Mouse (Mus musculus): ENCODE measurements around the gene H2-Q6. TPM values are rescaled to one million over a fixed set of nuclear protein-coding genes. Genes with fewer than 3 reads are reported as not detected.
"Not testable (repeated sequence)": the region's sequence is repeated elsewhere in the genome, so short reads cannot be mapped to it uniquely, and the experiment has no call there.

H2-Q6 gene
- total and polyA plus RNA-seq, 2 experiments from 2014 or later: 0.85 to 1.2 TPM

- peak; percentile 28 for ATAC-seq
- H3K27me3 ChIP-seq (ENCODE audit: insufficient read depth, low read length); H3K9me3 ChIP-seq (ENCODE audit: low read length); DNase-seq (ENCODE audit: low spot score); H3K36me3 ChIP-seq (ENCODE audit: insufficient read depth, low read length); H3K4me1 ChIP-seq (ENCODE audit: insufficient read depth, low read length); H3K9ac ChIP-seq (replicated peaks; ENCODE audit: low read length); H3K27ac ChIP-seq: not testable (repeated sequence)
- Histone ChIP-seq H3K4me3 (ENCODE audit: low read length) (peak overlapping the region; percentile 36), H3K4me2 (ENCODE audit: low read depth, low read length) (peak overlapping the region; percentile 55; the same call in 1 of the 2 replicates)
- peak; percentile 4; the same call in 1 of the 2 replicates for TF ChIP-seq CTCF (IDR thresholded peaks at IDR 0.05; ENCODE audit: low read depth)
- WGBS: 15% methylated on average over 28 of the region's 28 CpGs
Observed at GRCm38 (mm10) chr17:35425474-35425873, 824 bp downstream of the H2-Q6 start.

GRCm38 (mm10) chr17:35428883-35429282, 4.2 kb downstream of the H2-Q6 start:
- not testable (repeated sequence) for H3K9ac ChIP-seq (replicated peaks; ENCODE audit: low read length); H3K27me3 ChIP-seq (ENCODE audit: insufficient read depth, low read length); H3K9me3 ChIP-seq (ENCODE audit: low read length); H3K4me2 ChIP-seq (ENCODE audit: low read depth, low read length); H3K4me1 ChIP-seq (ENCODE audit: insufficient read depth, low read length); ATAC-seq; H3K4me3 ChIP-seq (ENCODE audit: low read length); H3K27ac ChIP-seq; DNase-seq (ENCODE audit: low spot score); H3K36me3 ChIP-seq (ENCODE audit: insufficient read depth, low read length)
- 89% methylated on average over 6 of the region's 6 CpGs for WGBS

- not testable (repeated sequence) for H3K9ac ChIP-seq (replicated peaks; ENCODE audit: low read length); H3K27ac ChIP-seq; H3K9me3 ChIP-seq (ENCODE audit: low read length); H3K4me1 ChIP-seq (ENCODE audit: insufficient read depth, low read length); ATAC-seq; DNase-seq (ENCODE audit: low spot score); H3K27me3 ChIP-seq (ENCODE audit: insufficient read depth, low read length); H3K36me3 ChIP-seq (ENCODE audit: insufficient read depth, low read length); H3K4me3 ChIP-seq (ENCODE audit: low read length); H3K4me2 ChIP-seq (ENCODE audit: low read depth, low read length)
- 89% methylated on average over 6 of the region's 6 CpGs for WGBS
Observed at GRCm38 (mm10) chr17:35430671-35431070, 6.0 kb downstream of the H2-Q6 start.

GRCm38 (mm10) chr17:35432167-35432566, 7.5 kb downstream of the H2-Q6 start:
- not testable (repeated sequence) for H3K4me2 ChIP-seq (ENCODE audit: low read depth, low read length); H3K9me3 ChIP-seq (ENCODE audit: low read length); H3K4me1 ChIP-seq (ENCODE audit: insufficient read depth, low read length); ATAC-seq; H3K27ac ChIP-seq; DNase-seq (ENCODE audit: low spot score); H3K4me3 ChIP-seq (ENCODE audit: low read length); H3K27me3 ChIP-seq (ENCODE audit: insufficient read depth, low read length); H3K9ac ChIP-seq (replicated peaks; ENCODE audit: low read length); H3K36me3 ChIP-seq (ENCODE audit: insufficient read depth, low read length)
- WGBS: 87% methylated on average over 2 of the region's 3 CpGs

GRCm38 (mm10) chr17:35434836-35435235, 10.2 kb downstream of the H2-Q6 start:
- WGBS: 11% methylated on average over 8 of the region's 8 CpGs
- H3K4me2 ChIP-seq (ENCODE audit: low read depth, low read length); H3K4me3 ChIP-seq (ENCODE audit: low read length); ATAC-seq; H3K36me3 ChIP-seq (ENCODE audit: insufficient read depth, low read length); H3K27me3 ChIP-seq (ENCODE audit: insufficient read depth, low read length); H3K9me3 ChIP-seq (ENCODE audit: low read length); H3K4me1 ChIP-seq (ENCODE audit: insufficient read depth, low read length); H3K9ac ChIP-seq (replicated peaks; ENCODE audit: low read length); H3K27ac ChIP-seq: not testable (repeated sequence)
- peak; percentile 82 for TF ChIP-seq CTCF (IDR thresholded peaks at IDR 0.05; ENCODE audit: low read depth)
- DNase-seq (ENCODE audit: low spot score): peak; percentile 50

- not testable (repeated sequence) for H3K9ac ChIP-seq (replicated peaks; ENCODE audit: low read length); H3K4me1 ChIP-seq (ENCODE audit: insufficient read depth, low read length); H3K36me3 ChIP-seq (ENCODE audit: insufficient read depth, low read length); H3K27ac ChIP-seq; H3K4me2 ChIP-seq (ENCODE audit: low read depth, low read length); H3K4me3 ChIP-seq (ENCODE audit: low read length); H3K9me3 ChIP-seq (ENCODE audit: low read length); DNase-seq (ENCODE audit: low spot score); ATAC-seq; H3K27me3 ChIP-seq (ENCODE audit: insufficient read depth, low read length)
- 75% methylated on average over 3 of the region's 3 CpGs for WGBS
Observed at GRCm38 (mm10) chr17:35435577-35435976, 10.9 kb downstream of the H2-Q6 start.

GRCm38 (mm10) chr17:35437386-35437936, 12.8 kb downstream of the H2-Q6 start:
- H3K4me1 ChIP-seq (ENCODE audit: insufficient read depth, low read length); ATAC-seq; H3K9ac ChIP-seq (replicated peaks; ENCODE audit: low read length); H3K27me3 ChIP-seq (ENCODE audit: insufficient read depth, low read length); H3K9me3 ChIP-seq (ENCODE audit: low read length); H3K4me3 ChIP-seq (ENCODE audit: low read length); H3K27ac ChIP-seq; H3K4me2 ChIP-seq (ENCODE audit: low read depth, low read length); H3K36me3 ChIP-seq (ENCODE audit: insufficient read depth, low read length); DNase-seq (ENCODE audit: low spot score): not testable (repeated sequence)
- 67% methylated on average over 1 of the region's 1 CpGs for WGBS

- H3K4me3 ChIP-seq (ENCODE audit: low read length); H3K27me3 ChIP-seq (ENCODE audit: insufficient read depth, low read length); H3K4me2 ChIP-seq (ENCODE audit: low read depth, low read length); H3K36me3 ChIP-seq (ENCODE audit: insufficient read depth, low read length); ATAC-seq; H3K4me1 ChIP-seq (ENCODE audit: insufficient read depth, low read length); DNase-seq (ENCODE audit: low spot score); H3K9me3 ChIP-seq (ENCODE audit: low read length); H3K9ac ChIP-seq (replicated peaks; ENCODE audit: low read length); H3K27ac ChIP-seq: not testable (repeated sequence)
- WGBS: 90% methylated on average over 2 of the region's 3 CpGs
Observed at GRCm38 (mm10) chr17:35438395-35438794, 13.7 kb downstream of the H2-Q6 start.

- Histone ChIP-seq H3K4me2 (ENCODE audit: low read depth, low read length) (peak within 1 kb of the TSS; percentile 67), H3K4me3 (ENCODE audit: low read length) (peak within 1 kb of the TSS; percentile 45)
- not testable (repeated sequence) for H3K27me3 ChIP-seq (ENCODE audit: insufficient read depth, low read length); H3K9me3 ChIP-seq (ENCODE audit: low read length); H3K36me3 ChIP-seq (ENCODE audit: insufficient read depth, low read length); H3K9ac ChIP-seq (replicated peaks; ENCODE audit: low read length); H3K27ac ChIP-seq; H3K4me1 ChIP-seq (ENCODE audit: insufficient read depth, low read length)
- 3% methylated on average over 18 of the region's 18 CpGs for WGBS
- ATAC-seq: peak; percentile 96
- DNase-seq (ENCODE audit: low spot score): peak; percentile 91
Observed at GRCm38 (mm10) chr17:35438885-35439284, 14.2 kb downstream of the H2-Q6 start, which contains the start of gene H2-Q7. Gene H2-Q7 (plus strand): TSS chr17:35439155.

- H3K4me1 ChIP-seq (ENCODE audit: insufficient read depth, low read length); H3K36me3 ChIP-seq (ENCODE audit: insufficient read depth, low read length); H3K9ac ChIP-seq (replicated peaks; ENCODE audit: low read length); H3K27me3 ChIP-seq (ENCODE audit: insufficient read depth, low read length); H3K27ac ChIP-seq; DNase-seq (ENCODE audit: low spot score); H3K9me3 ChIP-seq (ENCODE audit: low read length): not testable (repeated sequence)
- ATAC-seq: peak; percentile 72; the same call in 1 of the 2 replicates
- WGBS: 1% methylated on average over 41 of the region's 48 CpGs
- Histone ChIP-seq H3K4me3 (ENCODE audit: low read length) (peak overlapping the region; percentile 45), H3K4me2 (ENCODE audit: low read depth, low read length) (peak overlapping the region; percentile 67)
Observed at GRCm38 (mm10) chr17:35439295-35439747, 14.7 kb downstream of the H2-Q6 start.
